Mouse (Mus musculus) gastrocnemius, adult 8-10 months (tissue): ENCODE results near the gene Zbtb1. TPM values are rescaled to one million over a fixed set of nuclear protein-coding genes. Genes with fewer than 3 reads are reported as not detected.

Experiments used
- DNase-seq, 2 experiments: peaks; one replicate each; pipeline ENCODE4 v3.0.0; 2022; ENCODE audit warnings: low spot score in 2 of 2
- total RNA-seq, 4 experiments: library from RNA; stranded (reverse); gene quantifications; 2 replicates each; pipeline ENCODE4 v1.2.4; 2022

Zbtb1 gene
- total RNA-seq = 1 to 10 TPM; 4.0 to 5.1 (median 4.3) TPM

DNA sequence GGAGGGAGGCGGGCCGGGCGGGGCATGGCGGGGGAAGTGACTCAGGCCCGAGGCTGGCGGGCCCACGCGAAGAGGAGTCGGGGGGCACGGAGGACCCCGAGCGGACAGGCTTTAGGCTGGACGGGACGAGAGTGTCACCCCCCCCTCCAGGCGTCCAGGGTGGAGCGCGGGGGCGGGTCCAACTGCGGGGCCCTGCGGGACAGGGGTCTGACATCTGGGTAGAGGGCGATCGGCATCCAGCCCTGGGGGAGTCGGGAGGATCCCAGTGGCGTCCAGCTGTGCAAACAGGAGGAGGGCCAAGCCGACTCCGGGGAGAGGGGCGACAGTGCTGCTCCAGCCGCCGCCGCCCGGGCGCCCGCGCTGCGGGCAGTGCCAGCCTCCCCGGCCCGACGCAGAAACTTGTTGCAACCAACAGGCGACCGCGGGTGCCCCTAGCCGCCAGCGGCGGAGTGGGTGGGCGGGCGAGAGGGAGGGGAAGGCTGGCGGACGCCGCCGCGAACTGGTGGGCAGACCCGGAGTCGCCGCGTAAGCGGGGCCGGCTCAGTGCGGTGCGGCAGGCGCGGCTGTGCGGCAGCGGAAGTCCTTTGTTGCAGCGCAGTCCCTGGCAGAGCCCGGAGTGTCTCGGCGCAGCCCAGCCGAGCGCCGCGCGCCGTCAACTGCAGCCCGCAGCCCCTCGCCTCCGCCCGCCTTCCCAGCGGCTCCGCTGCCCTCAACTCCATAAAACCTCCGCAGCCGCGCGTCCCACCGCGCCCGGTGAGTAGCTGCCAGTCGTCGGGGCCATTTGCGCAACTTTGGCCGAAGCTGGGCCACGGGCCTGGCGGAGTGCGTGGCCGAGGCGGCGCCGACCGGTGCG is at the start of gene Zbtb1:
Gene Zbtb1 (plus strand): TSS at position 289 of the 853 bp plus-strand sequence.
- DNase-seq = peak; percentile 56 to 75

DNA sequence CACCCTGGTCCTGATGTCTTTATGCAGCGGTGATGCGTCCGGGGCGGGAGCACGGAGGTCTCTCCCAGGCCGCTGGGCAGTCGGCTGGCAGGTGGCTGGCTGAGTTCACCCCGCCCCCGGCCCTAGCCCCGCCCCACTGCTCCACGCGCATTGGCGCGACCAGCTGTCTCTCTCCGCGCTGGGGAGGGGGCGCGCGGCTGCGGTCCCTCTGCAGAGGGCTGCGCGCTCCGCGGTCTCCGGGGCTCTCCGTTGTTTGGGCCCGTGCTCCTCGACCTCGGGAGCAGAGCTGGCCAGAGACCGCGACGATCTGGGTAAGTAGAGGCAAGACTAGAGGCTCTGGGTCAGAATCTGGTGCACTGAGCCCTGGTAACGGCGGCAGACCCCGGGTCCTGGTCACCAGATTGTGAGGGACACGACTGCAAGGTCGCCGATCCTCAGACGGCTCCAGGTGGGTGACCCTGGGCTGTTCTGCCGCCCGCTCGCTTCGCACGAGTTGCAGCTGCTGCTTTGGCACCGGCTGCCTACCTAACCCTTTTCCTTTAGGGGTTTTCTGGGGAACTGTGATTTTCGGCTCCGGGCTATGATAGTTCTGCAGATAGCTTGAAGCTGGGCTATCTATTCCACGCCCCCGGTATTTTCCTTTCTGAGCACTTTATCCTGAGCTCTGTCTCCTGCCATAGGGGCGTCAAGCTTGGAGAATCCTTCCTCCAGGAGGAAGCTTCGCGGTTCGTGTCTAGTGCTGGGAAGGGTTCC is 45.2 kb upstream of the Zbtb1 start, which contains the start of gene Akap5:
Gene Akap5 (plus strand): TSS at position 213 of the 753 bp plus-strand sequence.
- no peak for DNase-seq

DNA sequence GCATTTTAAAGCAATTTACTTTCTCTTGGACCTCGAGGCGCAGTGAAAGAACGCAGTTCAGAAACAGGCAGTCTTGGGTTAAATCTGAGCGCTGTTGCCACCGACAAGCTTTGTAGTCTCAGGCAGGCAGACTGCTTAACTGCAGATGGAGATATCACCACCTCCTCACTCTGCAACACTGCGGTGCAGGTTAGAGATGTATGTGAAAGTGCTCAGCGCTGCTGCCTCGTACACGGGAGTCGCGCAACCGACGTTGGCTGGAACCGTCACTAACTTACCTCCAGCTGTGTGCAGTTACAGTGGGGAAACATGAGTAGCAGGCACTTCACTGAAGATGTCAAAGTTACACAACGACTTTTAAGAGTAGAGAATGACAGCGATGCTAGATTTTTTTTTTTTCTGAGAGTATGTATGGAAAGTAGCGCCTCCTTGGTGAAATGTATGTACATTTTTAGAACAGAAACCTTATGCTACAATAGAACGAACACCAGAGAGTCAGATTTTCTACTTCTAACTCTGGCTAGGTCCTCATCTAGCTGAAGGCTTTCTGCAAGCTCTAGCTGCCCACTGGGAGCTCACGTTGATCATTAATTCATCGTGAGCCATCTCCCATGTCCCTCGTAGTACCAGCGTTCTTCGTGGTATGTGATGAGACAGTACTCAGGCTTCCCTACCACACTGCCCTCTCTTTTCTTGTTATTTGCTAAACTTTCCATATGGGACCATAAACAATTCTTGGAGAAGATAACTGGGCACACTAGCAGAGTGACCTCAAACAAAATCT is 43.4 kb upstream of the Zbtb1 start:
- no peak for DNase-seq

DNA sequence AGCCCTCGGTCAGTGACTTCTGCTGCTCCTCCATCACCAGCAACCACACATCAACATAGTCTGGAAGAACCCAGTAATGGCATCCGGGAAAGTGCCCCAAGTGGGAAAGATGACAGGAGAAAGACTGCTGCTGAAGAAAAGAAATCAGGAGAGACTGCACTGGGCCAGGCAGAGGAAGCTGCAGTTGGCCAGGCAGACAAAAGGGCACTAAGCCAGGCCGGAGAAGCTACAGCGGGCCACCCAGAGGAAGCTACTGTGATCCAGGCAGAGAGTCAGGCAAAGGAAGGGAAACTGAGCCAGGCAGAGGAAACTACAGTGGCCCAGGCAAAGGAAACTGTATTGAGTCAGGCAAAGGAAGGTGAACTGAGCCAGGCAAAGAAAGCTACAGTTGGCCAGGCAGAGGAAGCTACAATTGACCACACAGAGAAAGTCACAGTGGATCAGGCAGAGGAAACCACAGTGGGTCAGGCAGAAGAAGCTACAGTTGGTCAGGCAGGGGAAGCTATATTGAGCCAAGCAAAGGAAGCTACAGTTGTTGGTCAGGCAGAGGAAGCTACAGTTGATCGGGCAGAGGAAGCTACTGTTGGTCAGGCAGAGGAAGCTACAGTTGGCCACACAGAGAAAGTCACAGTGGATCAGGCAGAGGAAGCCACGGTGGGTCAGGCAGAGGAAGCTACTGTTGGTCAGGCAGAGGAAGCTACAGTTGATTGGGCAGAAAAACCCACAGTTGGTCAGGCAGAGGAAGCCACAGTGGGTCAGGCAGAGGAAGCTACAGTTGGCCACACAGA is 41.3 kb upstream of the Zbtb1 start:
- no peak for DNase-seq

DNA sequence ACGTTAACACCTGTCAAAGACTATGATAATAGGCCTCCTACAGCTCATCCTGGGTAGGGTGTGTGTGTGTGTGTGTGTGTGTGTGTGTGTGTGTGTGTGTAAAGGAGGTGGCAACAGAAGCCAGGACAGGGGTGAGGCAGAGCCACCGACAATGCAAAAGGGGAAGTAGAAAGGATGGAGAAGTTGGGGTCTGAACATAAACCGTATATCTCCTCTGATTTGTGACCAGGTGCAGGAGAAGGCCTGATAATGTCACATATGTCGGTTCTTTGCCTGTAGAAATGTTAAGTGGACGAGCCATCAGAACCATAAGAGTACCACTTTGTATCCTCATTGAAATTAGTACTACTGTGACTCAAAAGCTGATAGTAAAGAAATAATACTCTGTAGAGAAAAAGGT is 36.4 kb upstream of the Zbtb1 start:
- DNase-seq = no peak

DNA sequence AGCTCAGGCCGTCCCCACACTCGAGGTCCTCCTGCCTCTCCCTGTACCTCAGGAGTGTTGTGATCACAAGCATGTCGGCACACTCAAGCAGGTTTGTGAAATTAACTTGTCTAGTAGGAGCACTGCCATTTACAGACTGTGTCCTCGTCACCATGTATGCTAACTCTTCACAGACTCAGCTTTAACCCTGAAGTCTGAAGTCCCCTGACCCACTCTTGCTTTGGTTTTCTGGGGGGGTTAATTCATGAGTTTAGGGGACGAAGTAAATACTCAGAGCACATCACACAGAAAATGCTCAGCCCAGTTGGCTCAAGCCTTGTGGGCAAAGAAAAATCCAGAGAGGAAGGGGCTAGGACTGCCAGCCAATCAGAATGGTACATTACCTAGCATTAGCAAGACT is 34.4 kb upstream of the Zbtb1 start:
- DNase-seq = no peak

DNA sequence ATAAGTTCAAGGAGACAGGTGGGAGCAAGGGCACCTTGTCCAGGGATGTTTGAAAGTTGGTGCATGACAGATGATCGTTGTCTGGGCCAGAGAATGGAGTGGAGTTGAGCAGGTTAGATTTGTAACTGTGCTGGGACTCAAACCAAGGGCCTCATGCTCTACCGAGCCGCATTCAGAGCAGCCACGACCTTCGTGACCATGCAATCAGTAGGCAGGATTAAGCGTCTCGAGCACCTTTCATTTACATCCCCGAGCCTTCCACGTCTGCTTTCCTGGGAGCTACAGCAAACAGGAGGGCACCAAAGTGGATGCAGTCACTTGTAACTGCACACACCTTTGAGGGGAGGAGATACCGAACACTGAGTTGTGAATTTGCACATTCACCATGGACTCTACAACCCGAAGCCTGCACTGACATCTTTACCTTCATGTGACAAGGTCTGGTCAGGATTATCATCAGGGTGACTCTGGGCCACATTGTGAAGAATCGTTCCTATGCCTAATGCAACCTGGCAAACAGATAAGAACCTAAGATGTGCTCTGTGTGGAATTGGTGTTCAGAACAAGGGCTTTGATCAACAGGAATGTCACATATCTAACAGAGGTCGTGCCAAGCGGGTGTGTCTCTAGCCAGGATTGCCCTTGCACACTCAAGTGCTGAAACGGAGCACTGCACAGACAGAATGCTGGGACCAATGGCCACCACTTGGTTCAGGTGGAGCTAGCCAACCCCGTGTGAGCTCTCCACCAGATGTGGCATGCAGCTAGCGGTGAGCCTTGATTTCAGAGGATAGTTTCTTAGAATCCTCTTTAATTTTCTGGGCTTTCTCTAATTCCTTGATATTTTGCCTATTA is 33.7 kb upstream of the Zbtb1 start:
- DNase-seq = no peak

DNA sequence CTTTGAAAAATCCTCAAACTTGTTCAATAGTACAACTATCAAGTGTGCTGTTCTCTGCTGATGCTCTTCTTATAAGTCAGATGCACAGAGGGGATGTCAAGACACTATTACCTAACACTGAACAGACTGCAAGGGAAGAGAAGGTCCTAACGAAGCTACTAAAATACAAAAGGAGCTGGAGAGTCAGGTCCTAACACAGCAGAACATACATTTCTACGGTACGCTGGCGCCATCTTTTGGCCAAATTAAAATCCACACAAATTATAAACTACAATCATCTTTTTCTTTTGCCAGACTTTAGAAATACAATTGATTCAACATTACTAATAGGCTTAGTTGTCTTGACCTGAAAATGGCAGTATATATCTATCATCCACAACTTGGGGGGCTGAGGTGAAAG is 29.0 kb upstream of the Zbtb1 start:
- DNase-seq = no peak

DNA sequence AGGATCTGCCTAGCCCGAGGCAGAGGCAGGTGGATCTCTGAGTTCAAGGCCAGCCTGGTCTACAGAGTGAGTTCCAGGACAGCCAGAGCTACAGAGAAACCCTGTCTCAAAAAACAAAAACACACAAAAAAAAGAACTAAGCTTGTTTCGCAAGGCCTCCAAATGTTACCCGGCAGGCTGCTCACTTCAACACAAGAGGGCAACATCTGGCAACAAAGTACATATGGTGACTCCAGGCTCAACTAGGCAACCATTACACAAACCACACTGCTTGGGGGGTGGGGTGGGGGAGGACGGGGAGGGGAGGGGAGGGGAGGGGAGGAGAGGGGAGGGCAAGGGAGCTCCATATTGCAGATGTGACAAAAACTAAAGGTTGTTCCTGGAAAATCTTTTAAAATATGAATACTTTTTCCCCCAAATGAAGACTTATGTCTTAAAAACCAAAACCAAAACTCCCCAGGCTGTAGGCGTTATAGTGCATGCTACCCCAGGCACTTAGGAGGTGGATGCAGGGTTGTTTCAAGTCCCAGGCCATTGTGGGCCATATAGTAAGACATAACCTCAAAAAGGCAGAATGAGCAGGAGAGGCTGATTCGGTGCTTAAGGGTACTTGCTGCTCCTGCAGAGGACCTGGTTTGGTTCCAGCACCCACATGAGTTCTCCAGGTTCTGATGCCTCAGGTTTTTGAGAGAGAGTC is 24.2 kb upstream of the Zbtb1 start:
- DNase-seq = no peak

DNA sequence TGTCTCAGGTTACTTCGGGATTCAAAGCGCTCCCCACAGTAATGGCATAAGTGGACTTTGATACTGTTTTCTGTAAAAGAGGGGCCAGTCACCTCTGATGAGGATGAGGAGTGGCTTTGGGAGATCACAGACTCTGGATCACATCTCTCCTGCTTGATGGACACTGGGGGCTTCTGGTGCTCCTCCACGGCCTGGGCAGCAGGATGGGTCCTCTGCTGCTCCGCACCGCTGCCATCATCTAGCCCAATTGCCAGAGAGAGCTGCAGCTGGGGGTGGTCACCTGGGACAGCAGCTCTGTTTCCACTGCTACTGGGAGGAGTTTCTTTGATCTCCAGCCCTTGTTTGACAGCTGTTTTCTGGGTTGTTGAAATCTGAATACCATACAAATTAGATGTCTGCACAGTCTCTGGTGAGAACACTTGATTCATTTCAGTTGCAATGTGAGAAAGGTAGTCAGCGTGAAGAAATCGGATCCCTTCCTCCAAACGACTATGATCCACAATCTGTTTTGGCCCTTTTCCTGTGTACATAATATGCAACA is 20.3 kb upstream of the Zbtb1 start:
- no peak for DNase-seq

DNA sequence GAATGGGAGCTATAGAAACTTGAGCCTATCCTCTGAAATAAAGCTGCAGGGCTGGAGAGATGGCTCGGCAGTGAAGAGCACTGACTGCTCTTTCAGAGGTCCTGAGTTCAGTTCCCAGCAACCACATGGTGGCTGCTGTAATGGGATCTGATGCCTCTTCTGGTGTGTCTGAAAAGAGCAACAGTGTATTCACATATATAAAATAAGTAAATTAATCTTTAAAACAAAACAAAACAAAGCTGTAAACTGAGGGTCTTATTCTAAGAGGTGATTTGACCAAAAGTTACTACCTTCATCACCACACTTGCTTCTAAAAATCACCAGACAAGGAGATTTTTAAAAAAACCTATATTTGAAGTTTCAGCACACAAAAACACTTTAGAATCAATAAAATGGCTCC is 9.2 kb upstream of the Zbtb1 start:
- no peak for DNase-seq

DNA sequence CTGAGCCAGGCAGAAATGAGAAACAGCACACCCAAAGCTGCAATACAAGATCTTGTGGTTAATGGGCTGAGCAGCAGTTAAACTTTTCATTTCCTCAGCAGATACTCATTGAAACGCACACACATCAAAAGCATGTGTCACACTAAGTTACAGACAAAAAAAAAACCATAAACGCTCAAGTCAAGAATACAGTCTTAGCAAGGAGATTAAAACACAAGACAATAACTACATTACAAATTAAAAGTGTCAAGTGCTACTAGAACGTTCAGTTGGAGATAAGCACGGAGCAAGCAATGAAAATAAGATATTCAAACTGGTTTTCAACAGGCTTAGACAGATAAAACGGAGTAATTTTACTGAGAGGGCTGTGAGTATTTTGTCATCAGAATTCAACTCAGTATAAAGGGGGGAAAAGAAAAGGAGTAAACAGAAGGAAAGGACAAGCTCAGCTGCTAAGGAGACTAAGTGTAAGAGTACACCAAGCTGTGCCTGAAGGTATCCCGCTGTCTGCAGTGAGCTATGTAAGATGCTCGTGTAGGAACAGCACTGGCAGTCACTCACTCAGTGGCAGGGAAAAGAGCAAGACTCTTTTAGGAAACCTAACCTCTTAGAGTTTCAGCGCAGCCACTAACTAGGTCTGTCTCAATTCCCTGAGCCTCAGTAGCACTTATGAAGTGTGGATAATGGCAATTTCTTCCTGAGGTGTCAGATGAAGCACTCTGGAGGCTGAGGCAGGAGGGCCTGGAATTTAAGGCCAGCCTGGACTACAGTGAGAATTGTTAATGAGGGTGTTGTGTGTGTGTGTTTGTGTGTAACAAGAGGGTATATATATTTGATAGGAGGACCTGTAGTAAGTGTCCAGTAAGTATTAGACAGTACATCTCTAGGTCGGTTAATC is 8.4 kb upstream of the Zbtb1 start:
- DNase-seq = no peak

DNA sequence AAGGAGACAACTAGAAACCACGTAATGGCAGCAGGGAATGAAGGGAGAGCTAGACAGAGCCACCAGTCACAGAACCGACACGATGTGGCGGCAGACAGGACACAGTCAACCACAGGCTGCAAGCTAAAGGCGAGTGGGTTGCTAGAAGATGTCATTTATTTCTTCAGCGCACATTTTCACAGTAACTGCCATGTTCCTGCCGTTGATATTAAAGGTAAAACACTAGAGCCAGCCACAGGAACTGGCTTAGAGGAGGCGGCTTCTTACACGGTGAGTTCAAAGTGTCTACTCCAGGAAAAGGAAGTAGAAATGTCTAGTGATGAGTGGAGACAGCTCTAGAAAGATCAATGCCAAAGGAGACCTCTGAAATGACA is 7.8 kb upstream of the Zbtb1 start:
- no peak for DNase-seq

DNA sequence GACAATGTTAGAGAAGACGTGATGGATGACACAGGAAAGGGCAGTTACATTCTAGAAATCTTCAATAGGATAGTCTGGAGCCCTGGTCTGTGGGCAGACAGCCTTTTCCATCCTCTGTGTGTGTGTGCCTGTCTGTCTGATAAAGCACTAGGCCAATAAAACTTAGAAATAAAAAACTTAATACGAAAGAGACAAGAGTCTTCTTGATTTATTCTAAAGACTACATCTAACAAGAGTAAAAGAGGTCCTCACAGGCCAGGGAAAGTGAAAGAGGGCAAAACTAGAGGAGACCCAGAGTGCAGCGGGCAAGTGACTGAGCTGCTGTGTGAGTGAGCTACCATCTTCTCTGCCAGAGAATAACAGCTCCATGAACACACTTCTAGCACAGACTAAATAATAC is 3.8 kb upstream of the Zbtb1 start:
- DNase-seq = no peak

DNA sequence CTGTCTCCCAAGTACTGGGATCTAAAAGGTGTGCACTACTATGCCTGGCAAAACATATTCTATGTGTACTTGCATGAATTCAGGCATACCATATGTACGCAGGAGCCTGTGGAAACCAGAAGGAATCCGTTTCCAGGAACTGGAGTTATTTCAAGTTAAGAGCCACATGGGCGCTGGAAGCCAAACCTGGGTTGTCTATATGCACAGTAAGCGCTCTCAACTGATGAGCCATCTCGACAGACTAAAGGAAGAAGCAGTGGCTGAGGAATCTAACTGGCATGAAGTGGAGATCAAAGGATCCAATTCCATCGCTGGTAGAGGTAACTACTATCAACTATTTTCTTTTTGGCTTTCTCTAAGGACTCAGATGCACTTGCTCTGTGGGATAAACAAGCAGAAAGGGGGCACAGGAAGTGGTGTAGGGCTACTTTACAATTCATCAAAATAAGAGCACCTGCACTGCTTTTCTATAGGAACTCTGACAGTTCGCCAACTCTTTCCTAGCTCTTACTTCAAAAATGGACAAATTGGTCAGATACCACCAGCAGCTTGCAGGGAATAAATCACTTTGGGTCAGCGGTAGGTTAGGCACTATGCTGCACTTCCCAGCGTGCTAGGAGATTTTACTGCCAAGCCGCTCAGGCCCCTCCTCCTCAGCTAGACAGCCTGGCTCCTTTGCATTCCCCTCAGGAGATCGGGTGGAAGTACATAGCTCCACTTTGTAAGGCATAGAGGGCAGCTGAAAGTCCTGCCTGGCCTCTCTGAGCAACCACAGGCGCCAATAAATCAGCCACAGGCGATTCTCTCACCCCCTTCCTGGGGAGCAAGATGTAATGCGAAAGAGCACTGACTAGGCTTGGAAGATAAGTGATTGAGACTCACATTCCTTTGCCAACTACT is 2.7 kb upstream of the Zbtb1 start:
- DNase-seq = no peak

DNA sequence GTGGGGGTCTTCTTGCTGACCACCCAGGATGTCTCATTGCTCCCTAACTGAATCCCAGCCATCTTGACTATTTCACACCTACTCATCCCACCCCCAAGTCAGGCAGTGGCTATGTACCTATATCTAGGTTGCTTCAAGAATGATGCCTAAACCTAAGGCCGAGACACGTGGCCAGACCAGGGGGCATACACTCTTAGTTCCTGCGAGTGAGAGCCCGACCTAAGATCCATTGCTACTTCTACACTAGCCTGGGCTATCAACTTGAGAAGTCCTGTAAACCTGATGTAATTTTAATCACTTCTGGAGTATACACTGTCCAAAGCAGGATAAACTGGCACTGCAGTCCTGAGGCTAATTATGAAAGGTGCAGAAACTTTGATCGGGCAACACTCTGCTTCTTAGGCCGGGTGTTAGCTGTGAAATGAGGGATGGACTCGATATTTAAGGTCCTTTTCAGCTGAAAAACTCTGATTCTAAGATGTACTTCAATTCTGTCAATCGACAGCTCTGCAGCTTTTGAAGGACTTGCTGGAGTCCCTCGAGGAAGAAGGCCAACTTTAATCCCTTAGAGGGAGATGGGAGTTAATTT is 1.8 kb upstream of the Zbtb1 start:
- DNase-seq = no peak

DNA sequence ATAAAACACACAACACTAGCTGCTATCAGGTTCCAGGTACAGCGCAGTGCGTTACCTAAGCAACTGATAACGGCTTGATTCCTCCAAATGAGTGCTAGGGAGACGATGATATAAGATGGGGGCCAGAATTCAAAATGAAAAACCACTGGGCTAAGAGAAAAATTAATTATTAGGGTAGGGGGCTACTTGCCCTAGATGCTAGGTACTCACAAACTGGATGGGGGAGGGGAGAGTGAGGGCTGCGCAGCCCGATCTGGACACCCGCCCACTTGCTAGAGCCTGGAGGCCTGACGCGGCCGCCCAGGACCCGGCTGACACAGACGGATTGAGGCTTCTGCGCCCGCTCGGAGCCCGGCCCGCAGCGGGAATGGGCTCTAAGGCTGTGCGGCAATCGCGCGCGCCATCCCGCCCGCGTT is 1.3 kb upstream of the Zbtb1 start:
- DNase-seq = no peak
